Comparison of ENCODE assay signal across 9 mouse cellular contexts in the genomic region with DNA sequence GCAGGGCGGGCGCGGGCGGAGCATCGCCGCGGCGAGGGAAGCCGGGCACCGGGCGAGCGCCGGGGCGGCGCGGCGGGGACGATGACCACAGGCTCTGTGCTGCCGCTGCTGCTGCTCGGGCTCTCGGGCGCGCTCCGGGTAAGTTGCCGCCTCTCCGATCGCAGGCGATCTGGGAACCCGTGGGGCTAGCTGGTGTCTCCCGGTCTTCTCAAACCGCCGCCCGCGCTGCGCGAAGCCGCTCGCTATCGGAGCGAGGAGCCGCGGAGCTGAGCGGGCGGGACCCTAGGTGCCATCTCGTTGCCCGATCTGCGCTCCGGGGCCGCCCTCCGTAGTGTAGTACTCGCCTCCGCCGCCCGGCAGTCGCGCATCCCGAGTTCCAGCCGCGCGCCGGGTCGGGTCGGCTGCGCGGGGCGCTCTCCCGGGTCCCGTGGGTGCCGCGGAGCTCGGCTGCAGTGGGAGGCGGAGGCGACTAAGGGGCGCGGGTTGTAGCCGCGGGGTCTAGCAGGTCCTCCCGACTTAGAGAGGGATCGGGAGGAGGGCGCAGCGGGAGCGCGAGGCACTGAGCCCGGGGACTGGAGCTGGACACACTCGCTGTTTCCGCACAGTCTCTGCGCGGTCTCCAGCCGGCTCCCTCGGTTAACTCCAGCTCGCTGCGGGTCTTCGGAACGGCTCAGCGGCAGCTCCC. TPM values are rescaled to one million over a fixed set of nuclear protein-coding genes. Genes with fewer than 3 reads are reported as not detected.
DNase-seq lines count a peak whose midpoint lies in the region; ATAC-seq and TF ChIP-seq lines count a peak whose summit lies in the region.
"Had no signal": no experiment of that assay in that cellular context is flagged by ENCODE, and none has a peak within 500 bp of the region (broad histone marks: within the 10 kb centered on the region; RNA-seq: fewer than 3 reads in every experiment).

No protein-coding gene starts in this region.

- peak; percentile 60 for ATAC-seq in common myeloid progenitor, adult 5-6 weeks (replicated peaks; ENCODE audit: low read depth, poor library complexity, severe bottlenecking)
- ATAC-seq in liver, postnatal 0 days, result peak; percentile 65
- no peak for ATAC-seq in monocyte, adult 5-6 weeks (replicated peaks; ENCODE audit: insufficient number of reproducible peaks, low FRiP score, low TSS enrichment, poor library complexity, severe bottlenecking)

- no peaks in the 10 kb centered on the region for H3K36me3 ChIP-seq in liver, postnatal 0 days (replicated peaks; ENCODE audit: insufficient read depth, low read length)

- intact Hi-C loops in gastrocnemius, postnatal 14 days (cut with DNase I; ENCODE audit: low total_unique reads), result no loop called here

- H3K9ac ChIP-seq in liver, postnatal 0 days (replicated peaks), result no peak overlapping the region

- peaks cover 2% of the 10 kb centered on the region; the same call in 1 of the 2 replicates for H3K9me3 ChIP-seq in liver, postnatal 0 days (ENCODE audit: low read length)

- no peak for TF ChIP-seq CTCF in liver, postnatal 0 days (IDR thresholded peaks at IDR 0.05; ENCODE audit: low read depth)
- TF ChIP-seq CTCF in olfactory bulb, adult 2 months (IDR thresholded peaks at IDR 0.05; ENCODE audit: insufficient read depth, low read depth, low read length), result no peak

- TF ChIP-seq EP300 in liver, postnatal 0 days (IDR thresholded peaks at IDR 0.05; ENCODE audit: low read depth), result no peak

- peak overlapping the region; percentile 52 for H3K4me3 ChIP-seq in liver, postnatal 0 days (ENCODE audit: low read depth, low read length)
- H3K4me3 ChIP-seq in olfactory bulb, adult 2 months (ENCODE audit: insufficient read depth, low read depth, low read length), result peak overlapping the region; percentile 90

- H3K27me3 ChIP-seq in liver, postnatal 0 days (ENCODE audit: insufficient read depth, low read length), result peaks cover 42% of the 10 kb centered on the region

- H3K4me1 ChIP-seq in liver, postnatal 0 days (ENCODE audit: insufficient read depth), result peaks cover 9% of the 10 kb centered on the region
- H3K4me1 ChIP-seq in olfactory bulb, adult 2 months (ENCODE audit: control insufficient read depth, insufficient read depth, low read length), result peaks cover 39% of the 10 kb centered on the region

- WGBS in liver, postnatal 0 days (ENCODE audit: insufficient replicate concordance), result 1% methylated on average over 52 of the region's 95 CpGs
- WGBS in olfactory bulb, adult 2 months, result under 1% methylated on average over 92 of the region's 95 CpGs

- H3K4me2 ChIP-seq in liver, postnatal 0 days (ENCODE audit: low read depth, low read length), result peak overlapping the region; percentile 76

- DNase-seq in left cerebral cortex, adult 18-20 months (ENCODE audit: low spot score in 2 of 2), result peak; percentile 37 to 48
- DNase-seq in left cerebral cortex, adult 9 months (ENCODE audit: low spot score in 2 of 2), result no peak
- DNase-seq in gastrocnemius, postnatal 14 days, result peak; percentile 36
- DNase-seq in kidney, adult 9 months, result peak; percentile 6
- DNase-seq in liver, postnatal 0 days, result peak; percentile 31

- H3K27ac ChIP-seq in liver, postnatal 0 days (ENCODE audit: low read depth), result no peak overlapping the region
- H3K27ac ChIP-seq in olfactory bulb, adult 2 months (ENCODE audit: insufficient read depth, low read depth, low read length), result peak overlapping the region; percentile 41
- H3K27ac ChIP-seq: macrophage had no signal

- no peak for TF ChIP-seq POLR2A in olfactory bulb, adult 2 months (IDR thresholded peaks at IDR 0.05; ENCODE audit: insufficient read depth, low read depth, low read length)

RNA-seq across cellular contexts. Expression of gene Cdh4, which starts 0.5 kb away (rescaled TPM):
- total RNA-seq in left cerebral cortex, adult 18-20 months (2021), result 10 to 100 TPM; 20.7 to 20.9 TPM
- total RNA-seq in common myeloid progenitor, adult 5-6 weeks (2017), result not detected in 2 replicates
- total RNA-seq in gastrocnemius, postnatal 14 days (2021), result 1 to 10 TPM; 3.7 to 4.6 TPM
- 0.54 and 0.61 TPM in 2 replicates for polyA plus RNA-seq in liver, postnatal 0 days (2015; fragmentation: Nextera tagmentation; extraction: Ambion mirVana)
- 71.6 TPM in 1 of 2 replicates, not detected in the other for polyA plus RNA-seq in olfactory bulb, adult 2 months (2012; ENCODE audit: insufficient read depth, insufficient read length, low replicate concordance, missing spikeins)
- total RNA-seq in monocyte, adult 5-6 weeks (2017), result not detected in 3 replicates
- polyA plus RNA-seq: macrophage had no signal

Comparison
In these comparisons a context has a peak if more than half of its experiments do, and no peak if none do; other contexts are left out.
1. DNase-seq: peak in left cerebral cortex, adult 18-20 months (2 of 2), gastrocnemius, postnatal 14 days (single experiment), kidney, adult 9 months (single experiment) and liver, postnatal 0 days (single experiment); none in left cerebral cortex, adult 9 months (0 of 2).